Mouse (Mus musculus): Measurements from ENCODE around the gene Hsd17b3. TPM values are rescaled to one million over a fixed set of nuclear protein-coding genes. Genes with fewer than 3 reads are reported as not detected.

The Hsd17b3 gene
- polyA plus RNA-seq, 1 experiment from 2014 or later = not detected

DNA sequence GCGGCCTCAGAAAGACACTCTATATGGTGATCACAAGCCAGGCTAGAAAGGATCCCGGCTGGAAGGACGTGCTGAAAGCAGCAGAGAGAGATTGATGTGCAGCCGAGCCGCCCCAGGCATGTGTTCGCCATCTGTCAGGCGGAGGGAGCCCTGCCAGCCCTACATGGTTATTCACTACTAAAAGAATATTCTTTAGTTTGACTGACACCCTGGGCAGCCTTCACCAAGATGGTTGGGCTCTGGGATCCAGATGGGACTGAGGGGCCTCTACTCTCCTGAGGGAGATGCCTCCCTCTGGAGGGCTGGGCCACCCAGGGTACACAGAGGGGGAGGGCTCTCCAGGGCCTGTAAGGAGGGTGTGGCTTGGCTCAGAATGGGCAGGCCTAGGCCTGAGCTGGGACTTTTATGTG is 68.1 kb downstream of the Hsd17b3 start:
- Histone ChIP-seq H3K4me3 (ENCODE audit: inconsistent target) (no peak overlapping the region), H3K27ac (no peak overlapping the region), H3K36me3 (ENCODE audit: inconsistent target) (no peaks in the 10 kb centered on the region), H3K79me2 (ENCODE audit: inconsistent target) (no peaks in the 10 kb centered on the region)
- WGBS (ENCODE audit: missing documents) = 91% methylated on average over 7 of the region's 7 CpGs

DNA sequence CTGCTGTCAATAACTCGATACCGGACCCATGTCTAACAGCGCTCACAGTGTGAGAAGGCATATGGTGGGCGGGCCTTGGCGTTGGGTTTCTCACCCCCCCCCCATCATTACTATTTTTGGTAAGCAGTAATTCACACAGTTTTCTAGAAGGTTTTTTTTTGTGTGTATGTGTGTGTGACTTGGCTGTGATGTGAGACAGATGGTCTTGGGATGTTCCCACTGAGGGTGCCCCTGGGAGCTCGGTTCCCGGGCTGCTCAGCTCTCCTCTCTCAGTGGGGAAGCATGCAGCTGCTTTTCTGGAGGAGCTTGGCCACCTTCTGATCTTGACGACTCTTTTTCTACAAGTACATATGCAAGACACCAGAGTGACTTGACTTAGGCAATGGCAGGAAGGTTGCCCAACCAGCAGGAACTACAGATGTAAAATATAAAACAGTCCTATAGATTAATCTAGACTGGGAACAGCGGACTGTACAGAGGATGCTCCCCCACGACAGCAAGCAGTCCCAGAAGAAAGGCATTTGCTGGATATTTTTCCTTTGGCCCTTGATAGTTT is 70.4 kb downstream of the Hsd17b3 start:
- no peaks in the 10 kb centered on the region for H3K36me3 ChIP-seq (ENCODE audit: inconsistent target)
- H3K79me2 ChIP-seq (ENCODE audit: inconsistent target) = no peaks in the 10 kb centered on the region
- H3K27ac ChIP-seq = no peak overlapping the region
- 84% methylated on average over 10 of the region's 10 CpGs for WGBS (ENCODE audit: missing documents)
- no peak overlapping the region for H3K4me3 ChIP-seq (ENCODE audit: inconsistent target)

DNA sequence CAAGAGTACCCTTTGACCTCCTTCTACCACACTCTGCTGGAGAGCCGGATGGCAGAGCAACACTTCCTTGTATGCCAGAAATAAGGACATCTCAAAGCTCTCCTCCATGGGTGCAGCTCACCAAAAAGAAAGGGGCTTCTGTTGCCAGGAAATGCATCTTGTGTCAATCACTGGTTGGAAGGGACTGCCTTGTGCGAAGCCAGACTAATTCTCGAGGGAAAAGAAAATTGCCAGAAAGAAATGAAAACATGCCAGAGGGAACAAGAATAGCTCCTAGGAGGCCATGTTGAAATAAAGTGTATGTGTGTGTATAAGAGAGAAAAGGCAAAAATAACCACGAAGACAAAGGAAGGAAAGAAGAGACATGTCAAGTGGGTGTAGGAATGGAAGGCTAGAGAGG is 73.0 kb downstream of the Hsd17b3 start:
- Histone ChIP-seq H3K36me3 (ENCODE audit: inconsistent target) (no peaks in the 10 kb centered on the region), H3K27ac (no peak overlapping the region), H3K79me2 (ENCODE audit: inconsistent target) (no peaks in the 10 kb centered on the region), H3K4me3 (ENCODE audit: inconsistent target) (no peak overlapping the region)
- WGBS (ENCODE audit: missing documents) = 73% methylated on average over 4 of the region's 4 CpGs

DNA sequence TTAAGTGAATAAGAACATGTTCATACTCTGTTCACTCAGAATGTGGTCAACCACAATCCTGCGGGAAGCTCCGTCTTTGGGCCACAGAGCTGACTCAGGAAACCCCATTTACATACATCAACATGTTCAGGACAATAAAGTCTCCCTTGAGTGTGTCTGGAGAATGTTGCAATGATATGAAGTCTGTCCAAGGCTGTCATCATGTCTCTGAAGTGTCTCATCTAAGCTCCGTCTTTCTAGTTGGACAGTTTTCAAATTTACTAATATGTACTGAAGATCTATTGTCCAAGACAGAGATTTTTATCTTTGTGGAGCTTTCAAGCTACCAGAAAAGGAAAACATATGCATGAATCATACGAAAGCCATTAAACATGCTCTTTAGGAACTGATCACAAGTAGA is 77.9 kb downstream of the Hsd17b3 start:
- Histone ChIP-seq H3K36me3 (ENCODE audit: inconsistent target) (no peaks in the 10 kb centered on the region), H3K4me3 (ENCODE audit: inconsistent target) (no peak overlapping the region), H3K27ac (no peak overlapping the region), H3K79me2 (ENCODE audit: inconsistent target) (no peaks in the 10 kb centered on the region)
- 58% methylated on average over 4 of the region's 4 CpGs for WGBS (ENCODE audit: missing documents)

Other genes starting within 250 kb of the Hsd17b3 start
- 9.8 to 12.2 TPM (median 10.3 TPM) in 3 replicates for gene Slc35d2, start 40.1 kb upstream of the Hsd17b3 start, polyA plus RNA-seq (2018)
- 11.3 to 21.4 TPM (median 14.7 TPM) in 3 replicates for gene Zfp367, start 64.0 kb upstream of the Hsd17b3 start, polyA plus RNA-seq (2018)
- 11.3 to 21.1 TPM (median 14.9 TPM) in 3 replicates for gene Habp4, start 72.6 kb upstream of the Hsd17b3 start, polyA plus RNA-seq (2018)
- 5.6 to 8.3 TPM (median 7.6 TPM) in 3 replicates for gene Cdc14b, start 186.1 kb upstream of the Hsd17b3 start, polyA plus RNA-seq (2018)
- gene Aaed1, start 223.5 kb upstream of the Hsd17b3 start, polyA plus RNA-seq (2018) = 14.5 to 40.9 TPM (median 29.7 TPM) in 3 replicates